Mouse (Mus musculus) heart, embryonic 16.5 days (tissue): ENCODE results near the gene Ston2. TPM values are rescaled to one million over a fixed set of nuclear protein-coding genes. Genes with fewer than 3 reads are reported as not detected.

Experiments used
- ATAC-seq: fragments of 200-750 bp; cut with Nextera tagmentation; replicated peaks from 2 replicates; pipeline ENCODE4 v1.8.0; 2017; ENCODE audit warnings: moderate number of reproducible peaks; ENCODE audit not compliant: insufficient read depth, low FRiP score; ENCODE audit errors: extremely low read depth
- H3K27ac ChIP-seq: fragments of 300-500 bp; sonication (generic); 2 replicates; pipeline ENCODE4 v1.5.1; 2014; ENCODE audit warnings: mild to moderate bottlenecking, low read length, control low read depth, moderate library complexity
- H3K27me3 ChIP-seq: fragments of 300-500 bp; sonication (generic); 2 replicates; pipeline ENCODE4 v1.6.1; 2014; ENCODE audit warnings: low read length, mixed read lengths; ENCODE audit not compliant: control insufficient read depth, insufficient read depth
- H3K36me3 ChIP-seq: fragments of 300-500 bp; sonication (generic); 2 replicates; pipeline ENCODE4 v1.6.1; 2014; ENCODE audit not compliant: control insufficient read depth, insufficient read depth
- H3K4me1 ChIP-seq: fragments of 300-500 bp; sonication (generic); 2 replicates; pipeline ENCODE4 v1.6.1; 2014; ENCODE audit warnings: low read length, mixed read lengths; ENCODE audit not compliant: control insufficient read depth, insufficient read depth
- H3K4me2 ChIP-seq: fragments of 300-500 bp; sonication (generic); 2 replicates; pipeline ENCODE4 v1.6.1; 2014; ENCODE audit warnings: low read depth, mild to moderate bottlenecking, control low read depth, low read length
- H3K4me3 ChIP-seq: fragments of 300-500 bp; sonication (generic); 2 replicates; pipeline ENCODE4 v1.5.1; 2014; ENCODE audit warnings: mild to moderate bottlenecking, control low read depth, low read length
- H3K9ac ChIP-seq: fragments of 300-500 bp; sonication (generic); 2 replicates; pipeline ENCODE4 v1.6.1; 2014; ENCODE audit warnings: low read length, control low read depth
- H3K9me3 ChIP-seq: fragments of 300-500 bp; sonication (generic); replicated peaks from 2 replicates; pipeline ENCODE4 v1.6.1; 2016; ENCODE audit warnings: low read length; ENCODE audit not compliant: control insufficient read depth
- WGBS: fragments of 180-500 bp; shearing (Covaris S2); extraction: QIAGEN DNeasy Blood & Tissue Kit; methylation state at CpG from one replicate; pipeline ENCODE4 v1.1.7; 2014; 5-methylcytosine and 5-hydroxymethylcytosine counted together
- polyA plus RNA-seq: library from polyadenylated mRNA; unstranded; fragments of >200 nt; fragmentation: Nextera tagmentation; extraction: Ambion mirVana; gene quantifications from 2 replicates; pipeline ENCODE4 v1.2.1, GENCODE M21; 2015

The Ston2 gene
- polyA plus RNA-seq, 1 experiment from 2014 or later, result 3.7 TPM

DNA sequence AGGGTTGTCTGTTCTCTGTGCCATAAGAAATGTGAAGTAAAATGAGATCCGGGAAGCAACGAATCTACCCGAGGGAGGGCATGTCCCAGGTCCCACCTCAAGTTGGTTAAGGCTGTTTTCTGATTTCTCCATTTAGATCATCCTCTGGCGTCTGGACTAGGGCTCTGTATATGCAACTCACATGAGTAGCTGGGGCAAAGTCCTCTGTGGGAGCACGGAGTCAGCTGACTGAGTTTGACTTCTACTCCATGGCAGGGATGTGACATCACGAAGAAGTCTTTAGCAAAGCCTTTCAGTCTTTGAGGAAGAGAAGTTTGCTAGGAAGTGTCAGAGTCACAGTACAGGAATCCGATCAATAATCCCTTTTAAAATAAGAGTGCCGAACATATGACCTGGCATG lies 20.7 kb upstream of the Ston2 start:
- 90% methylated on average over 8 of the region's 8 CpGs for WGBS
- Histone ChIP-seq H3K9ac (no peak overlapping the region), H3K27ac (no peak overlapping the region), H3K4me1 (no peaks in the 10 kb centered on the region), H3K36me3 (peaks cover 51% of the 10 kb centered on the region), H3K4me3 (no peak overlapping the region), H3K27me3 (no peaks in the 10 kb centered on the region), H3K9me3 (no peaks in the 10 kb centered on the region), H3K4me2 (no peak overlapping the region)
- no peak for ATAC-seq

DNA sequence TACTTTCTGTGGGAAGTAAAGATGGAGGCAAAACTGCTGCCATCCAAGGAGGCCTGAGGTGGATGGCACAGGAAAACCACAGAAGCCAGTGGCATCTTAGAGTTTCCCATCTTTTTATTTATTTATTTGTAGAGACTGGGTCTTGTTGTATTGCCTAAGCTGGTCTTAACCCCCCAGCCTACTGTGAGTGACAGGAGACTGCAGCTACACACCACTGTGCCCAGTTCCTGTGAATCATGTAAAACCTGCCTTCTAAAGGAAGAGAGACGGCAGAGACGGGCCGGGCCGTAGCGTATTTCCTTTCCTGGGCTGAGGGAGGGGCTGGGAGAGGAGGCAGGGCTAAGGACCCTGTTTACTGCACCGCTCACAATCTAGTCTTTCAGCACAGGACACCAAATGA lies 19.6 kb upstream of the Ston2 start:
- Histone ChIP-seq H3K4me2 (no peak overlapping the region), H3K27me3 (no peaks in the 10 kb centered on the region), H3K36me3 (peaks cover 42% of the 10 kb centered on the region), H3K9me3 (no peaks in the 10 kb centered on the region), H3K4me1 (no peaks in the 10 kb centered on the region), H3K9ac (no peak overlapping the region), H3K27ac (no peak overlapping the region), H3K4me3 (no peak overlapping the region)
- ATAC-seq, result no peak
- 66% methylated on average over 6 of the region's 6 CpGs for WGBS

GRCm38 (mm10) chr12:91807095-91807494 lies 18.9 kb upstream of the Ston2 start:
- no peaks in the 10 kb centered on the region for H3K27me3 ChIP-seq
- no peak overlapping the region for H3K9ac ChIP-seq
- no peaks in the 10 kb centered on the region for H3K4me1 ChIP-seq
- ATAC-seq, result no peak
- H3K4me2 ChIP-seq, result no peak overlapping the region
- no peaks in the 10 kb centered on the region for H3K9me3 ChIP-seq
- no peak overlapping the region for H3K4me3 ChIP-seq
- 90% methylated on average over 11 of the region's 11 CpGs for WGBS
- peaks cover 36% of the 10 kb centered on the region for H3K36me3 ChIP-seq
- H3K27ac ChIP-seq, result no peak overlapping the region

- Histone ChIP-seq H3K4me3 (no peak overlapping the region), H3K9ac (no peak overlapping the region), H3K9me3 (no peaks in the 10 kb centered on the region), H3K27me3 (no peaks in the 10 kb centered on the region), H3K36me3 (peaks cover 11% of the 10 kb centered on the region), H3K4me2 (no peak overlapping the region), H3K27ac (no peak overlapping the region), H3K4me1 (no peaks in the 10 kb centered on the region)
- no peak for ATAC-seq
- 76% methylated on average over 3 of the region's 3 CpGs for WGBS
These were observed 16.1 kb upstream of the Ston2 start for GRCm38 (mm10) chr12:91804262-91804661.

GRCm38 (mm10) chr12:91803207-91803932 lies 15.2 kb upstream of the Ston2 start:
- Histone ChIP-seq H3K9ac (no peak overlapping the region), H3K27me3 (no peaks in the 10 kb centered on the region), H3K27ac (no peak overlapping the region), H3K4me3 (no peak overlapping the region), H3K4me1 (no peaks in the 10 kb centered on the region), H3K36me3 (peaks cover 2% of the 10 kb centered on the region), H3K9me3 (no peaks in the 10 kb centered on the region), H3K4me2 (no peak overlapping the region)
- WGBS, result 85% methylated on average over 13 of the region's 13 CpGs
- ATAC-seq, result no peak

DNA sequence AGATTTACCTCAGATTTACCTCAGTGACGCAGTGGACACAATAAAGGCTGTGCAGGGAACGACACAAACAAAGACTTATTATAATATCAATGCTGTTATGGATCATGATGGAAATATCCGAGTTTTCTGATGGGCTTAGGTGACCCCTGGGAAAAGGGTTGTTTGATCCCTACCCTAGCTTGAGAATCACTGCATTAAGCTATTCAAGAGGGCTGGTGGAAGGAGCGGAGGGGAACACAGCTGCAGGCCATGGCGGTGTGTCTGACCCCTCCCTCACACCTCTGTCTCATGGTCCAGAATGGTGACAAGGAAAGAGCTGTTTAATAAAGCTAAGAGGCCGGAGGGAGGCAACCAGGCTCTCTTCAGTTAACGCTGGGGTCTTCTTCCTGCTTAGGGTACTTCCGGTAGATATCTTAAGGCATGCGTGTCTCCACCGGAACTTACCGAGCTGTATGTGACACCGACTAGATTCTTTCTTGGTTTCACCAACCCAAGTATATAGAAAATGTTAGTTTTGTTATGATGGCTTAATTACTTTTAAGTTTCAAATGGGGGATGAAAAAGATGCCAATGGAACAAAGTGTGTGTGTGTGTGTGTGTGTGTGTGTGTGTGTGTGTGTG lies 14.5 kb upstream of the Ston2 start:
- Histone ChIP-seq H3K9me3 (no peaks in the 10 kb centered on the region), H3K4me1 (no peaks in the 10 kb centered on the region), H3K27ac (no peak overlapping the region), H3K4me3 (no peak overlapping the region), H3K36me3 (no peaks in the 10 kb centered on the region), H3K9ac (no peak overlapping the region), H3K27me3 (no peaks in the 10 kb centered on the region), H3K4me2 (no peak overlapping the region)
- no peak for ATAC-seq
- WGBS, result 87% methylated on average over 12 of the region's 12 CpGs

DNA sequence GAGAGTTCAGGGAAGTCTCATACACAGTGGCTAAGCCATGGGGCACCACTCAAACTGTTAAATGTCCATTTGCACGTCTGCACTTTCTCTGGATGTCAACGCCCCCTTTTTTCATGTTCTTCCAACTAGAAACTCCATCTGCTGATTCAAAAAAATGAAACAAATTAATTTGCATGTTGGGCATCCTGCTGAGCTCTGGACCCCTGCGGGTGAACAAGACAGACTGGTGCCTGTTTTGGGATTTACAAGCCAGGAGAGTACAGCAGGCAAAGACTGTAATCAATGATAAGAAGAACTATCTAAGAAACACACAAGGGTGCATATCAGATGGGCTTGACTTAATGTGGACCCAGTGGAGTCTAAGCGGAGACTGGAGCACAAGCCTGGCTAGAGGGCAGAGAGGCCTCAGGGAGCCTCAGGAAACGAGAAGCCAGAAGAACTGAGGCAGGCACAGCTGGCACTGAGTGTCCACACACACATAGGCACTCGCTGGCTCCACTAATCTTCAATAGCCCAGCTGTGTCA lies 12.7 kb upstream of the Ston2 start:
- no peak for ATAC-seq
- no peak overlapping the region for H3K27ac ChIP-seq
- WGBS, result 58% methylated on average over 6 of the region's 6 CpGs

GRCm38 (mm10) chr12:91799821-91800335 lies 11.7 kb upstream of the Ston2 start:
- WGBS, result 67% methylated on average over 12 of the region's 12 CpGs
- Histone ChIP-seq H3K4me2 (no peak overlapping the region), H3K9me3 (no peaks in the 10 kb centered on the region), H3K27me3 (no peaks in the 10 kb centered on the region), H3K36me3 (no peaks in the 10 kb centered on the region), H3K9ac (no peak overlapping the region), H3K4me3 (no peak overlapping the region), H3K4me1 (no peaks in the 10 kb centered on the region), H3K27ac (no peak overlapping the region)
- ATAC-seq, result no peak

More for the DNA sequence above, 12.7 kb upstream of the Ston2 start:
- Histone ChIP-seq H3K9me3 (no peaks in the 10 kb centered on the region), H3K4me1 (no peaks in the 10 kb centered on the region), H3K4me2 (no peak overlapping the region), H3K36me3 (no peaks in the 10 kb centered on the region), H3K9ac (no peak overlapping the region), H3K4me3 (no peak overlapping the region), H3K27me3 (no peaks in the 10 kb centered on the region)

DNA sequence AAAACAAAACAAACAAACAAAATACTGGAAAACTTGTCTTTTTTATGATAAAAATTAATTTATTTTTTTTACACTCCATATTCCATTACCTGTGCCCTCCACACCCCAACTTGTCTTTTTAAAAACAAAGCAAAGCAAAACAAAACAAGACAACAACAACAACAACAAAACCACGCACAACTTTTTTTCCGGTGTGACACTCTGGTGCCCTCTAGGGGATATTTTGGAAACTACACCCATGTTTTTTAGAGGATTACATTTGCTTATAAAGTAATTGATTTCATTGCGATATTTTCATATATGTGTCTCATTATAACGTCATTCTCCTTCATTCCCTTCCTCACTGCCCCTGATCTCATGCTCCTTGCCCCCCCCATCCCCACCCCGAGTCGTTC lies 11.2 kb upstream of the Ston2 start:
- Histone ChIP-seq H3K4me2 (no peak overlapping the region), H3K36me3 (no peaks in the 10 kb centered on the region), H3K27ac (no peak overlapping the region), H3K4me1 (no peaks in the 10 kb centered on the region), H3K4me3 (no peak overlapping the region), H3K27me3 (no peaks in the 10 kb centered on the region), H3K9me3 (no peaks in the 10 kb centered on the region), H3K9ac (no peak overlapping the region)
- 13% methylated on average over 6 of the region's 6 CpGs for WGBS
- ATAC-seq, result no peak
